Mouse (Mus musculus) ES-Bruce4 (cell line): Measurements from ENCODE around the gene Slc1a3. TPM values are rescaled to one million over a fixed set of nuclear protein-coding genes. Genes with fewer than 3 reads are reported as not detected.
"Not testable (repeated sequence)": the region's sequence is repeated elsewhere in the genome, so short reads cannot be mapped to it uniquely, and the experiment has no call there.

Experiments used
- H3K27ac ChIP-seq: 2 replicates; pipeline ENCODE4 v1.5.1; 2012; ENCODE audit warnings: low read length, inconsistent platforms; ENCODE audit not compliant: insufficient read depth
- H3K27me3 ChIP-seq: 2 replicates; pipeline ENCODE4 v1.6.1; 2012; ENCODE audit warnings: mild to moderate bottlenecking, low read length, inconsistent platforms; ENCODE audit not compliant: control insufficient read depth, poor library complexity, insufficient read depth, severe bottlenecking
- H3K36me3 ChIP-seq: 2 replicates; pipeline ENCODE4 v1.6.1; 2012; ENCODE audit warnings: inconsistent platforms, mild to moderate bottlenecking, low read length, moderate library complexity; ENCODE audit not compliant: control insufficient read depth, poor library complexity, insufficient read depth, severe bottlenecking
- H3K4me1 ChIP-seq: one replicate; pipeline ENCODE4 v1.8.1; 2011; ENCODE audit warnings: low read length; ENCODE audit not compliant: control insufficient read depth, insufficient read depth
- H3K4me3 ChIP-seq: 2 replicates; pipeline ENCODE4 v1.5.1; 2011; ENCODE audit warnings: low read depth, mild to moderate bottlenecking, low read length
- H3K9ac ChIP-seq: 2 replicates; pipeline ENCODE4 v1.6.1; 2012; ENCODE audit warnings: low read depth, mild to moderate bottlenecking, inconsistent platforms; ENCODE audit not compliant: poor library complexity, severe bottlenecking
- H3K9me3 ChIP-seq: replicated peaks from 2 replicates; pipeline ENCODE4 v1.6.1; 2012; ENCODE audit warnings: mild to moderate bottlenecking, low read length, inconsistent platforms; ENCODE audit not compliant: control insufficient read depth, poor library complexity, insufficient read depth, severe bottlenecking
- CTCF ChIP-seq: IDR thresholded peaks from one replicate; pipeline ENCODE4 v1.8.1; 2011; ENCODE audit warnings: low read depth, low read length
- EP300 ChIP-seq: IDR thresholded peaks from 2 replicates; pipeline ENCODE4 v1.6.1; 2011; ENCODE audit warnings: low read depth, low read length; ENCODE audit not compliant: insufficient read depth
- POLR2A ChIP-seq: IDR thresholded peaks from one replicate; pipeline ENCODE4 v1.8.1; 2011; ENCODE audit warnings: low read length; ENCODE audit not compliant: insufficient read depth
- polyA plus RNA-seq: library from polyadenylated mRNA; stranded (reverse); fragments of >200 nt; gene quantifications from 2 replicates; pipeline ENCODE4 v1.2.4, GENCODE M21; 2011; ENCODE audit warnings: low read depth; ENCODE audit not compliant: missing spikeins, insufficient read depth, insufficient read length

The Slc1a3 gene
- polyA plus RNA-seq, 1 experiment, result 21.7 TPM

DNA sequence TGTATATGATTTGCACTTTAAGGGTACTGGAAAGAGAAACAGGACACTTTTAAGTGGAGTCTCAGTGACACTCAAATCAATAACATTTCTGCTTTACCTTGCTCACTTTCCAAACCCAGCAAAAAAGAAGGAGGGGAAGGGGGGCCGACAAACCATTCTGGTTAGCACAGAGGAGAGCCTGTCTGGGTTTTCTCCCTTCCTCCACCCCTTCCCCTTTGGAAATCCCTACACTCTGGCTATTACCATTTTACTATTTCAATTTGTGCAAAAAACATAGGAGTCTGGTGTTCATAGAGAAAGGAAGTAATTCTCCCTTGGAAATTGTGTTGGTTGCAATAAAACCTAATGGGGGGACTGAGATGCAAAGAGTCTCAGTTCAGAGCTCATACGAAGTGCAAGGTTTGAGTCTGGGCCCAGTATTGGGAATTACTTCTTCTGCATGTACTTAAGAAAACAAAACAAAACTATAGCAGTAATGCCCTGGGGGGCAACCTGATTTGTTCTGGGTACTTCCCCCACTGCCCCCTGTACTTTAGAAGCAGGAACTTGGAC lies 1.9 kb upstream of the Slc1a3 start:
- H3K4me3 ChIP-seq, result no peak overlapping the region
- no peaks in the 10 kb centered on the region for H3K27me3 ChIP-seq
- H3K4me1 ChIP-seq, result peaks cover 2% of the 10 kb centered on the region
- no peak overlapping the region for H3K9ac ChIP-seq
- no peaks in the 10 kb centered on the region for H3K36me3 ChIP-seq
- no peak overlapping the region for H3K27ac ChIP-seq
- no peaks in the 10 kb centered on the region for H3K9me3 ChIP-seq
- TF ChIP-seq CTCF (no peak), EP300 (no peak), POLR2A (no peak)

DNA sequence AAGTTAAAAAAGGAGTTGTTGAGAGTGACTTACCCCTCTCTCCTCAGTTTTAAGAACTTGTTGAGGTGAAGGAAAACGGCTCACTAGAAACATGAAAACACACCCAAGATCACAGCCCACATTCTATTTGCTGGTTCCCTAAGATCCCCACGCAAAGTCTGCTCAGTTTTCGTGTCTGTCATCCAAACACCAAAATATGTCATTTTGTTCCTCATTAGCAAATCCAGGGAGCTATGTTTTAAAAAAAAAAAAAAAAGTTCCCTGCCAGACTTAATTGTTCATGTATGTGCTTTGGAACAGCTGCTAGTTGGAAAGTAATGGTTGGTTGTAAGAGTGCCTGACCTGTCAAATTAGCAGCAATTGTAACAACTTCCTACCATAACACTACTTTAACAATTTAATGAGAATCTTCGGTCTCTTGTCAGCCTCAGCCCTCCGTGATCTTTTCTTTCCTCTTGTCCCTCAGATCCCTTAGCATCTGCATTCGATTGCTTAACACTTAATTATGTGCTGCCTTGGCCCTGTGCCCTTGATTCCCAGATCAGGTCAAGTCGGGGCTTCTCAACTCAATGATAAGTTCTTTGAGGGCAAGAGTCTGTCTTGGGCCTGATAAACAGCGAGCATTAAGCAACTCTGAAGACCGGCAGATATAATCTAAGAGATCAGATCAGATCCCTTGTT lies 1.2 kb upstream of the Slc1a3 start:
- H3K9ac ChIP-seq, result no peak overlapping the region
- H3K27ac ChIP-seq, result no peak overlapping the region
- H3K36me3 ChIP-seq, result 0 out of 2 replicates have a peak, but pooled peaks cover 1% of the 10 kb centered on the region
- no peaks in the 10 kb centered on the region for H3K9me3 ChIP-seq
- H3K4me3 ChIP-seq, result no peak overlapping the region
- H3K27me3 ChIP-seq, result no peaks in the 10 kb centered on the region
- H3K4me1 ChIP-seq, result peaks cover 2% of the 10 kb centered on the region
- TF ChIP-seq CTCF, result no peak
- TF ChIP-seq EP300, result no peak
- no peak for TF ChIP-seq POLR2A

DNA sequence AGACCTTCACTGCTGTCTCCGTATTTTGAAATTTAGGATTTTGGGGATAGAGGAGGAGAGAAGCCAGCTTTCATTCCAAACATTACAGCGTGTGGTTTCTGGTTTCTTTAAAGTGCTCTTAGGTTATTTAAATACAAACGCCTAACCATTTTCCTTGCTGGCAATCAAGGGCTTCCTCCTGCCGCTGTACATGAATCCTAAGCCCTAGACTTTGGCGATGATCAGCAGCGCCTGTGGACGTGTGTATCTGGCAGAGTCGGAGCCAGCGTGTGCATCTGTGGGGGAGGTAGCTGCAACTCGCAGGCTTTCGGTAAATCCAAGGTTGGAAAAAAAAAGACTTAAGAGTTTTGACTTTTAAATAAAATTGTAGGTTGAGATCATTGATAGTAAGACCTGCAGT lies 986 bp downstream of the Slc1a3 start:
- Histone ChIP-seq H3K36me3 (peaks cover 11% of the 10 kb centered on the region), H3K4me1 (no peaks in the 10 kb centered on the region), H3K9me3 (no peaks in the 10 kb centered on the region), H3K27ac (no peak overlapping the region), H3K4me3 (peak overlapping the region; percentile 63), H3K27me3 (no peaks in the 10 kb centered on the region), H3K9ac (peak overlapping the region; percentile 78)
- TF ChIP-seq CTCF (no peak), EP300 (no peak), POLR2A (no peak)

- Histone ChIP-seq H3K9ac (no peak overlapping the region), H3K27ac (no peak overlapping the region), H3K9me3 (peaks cover 14% of the 10 kb centered on the region), H3K4me1 (no peaks in the 10 kb centered on the region), H3K4me3 (no peak overlapping the region), H3K36me3 (peaks cover 11% of the 10 kb centered on the region), H3K27me3 (no peaks in the 10 kb centered on the region)
- TF ChIP-seq POLR2A, result no peak
- no peak for TF ChIP-seq CTCF
- TF ChIP-seq EP300, result no peak
These were observed 4.0 kb downstream of the Slc1a3 start for GRCm38 (mm10) chr15:8706613-8707012.

DNA sequence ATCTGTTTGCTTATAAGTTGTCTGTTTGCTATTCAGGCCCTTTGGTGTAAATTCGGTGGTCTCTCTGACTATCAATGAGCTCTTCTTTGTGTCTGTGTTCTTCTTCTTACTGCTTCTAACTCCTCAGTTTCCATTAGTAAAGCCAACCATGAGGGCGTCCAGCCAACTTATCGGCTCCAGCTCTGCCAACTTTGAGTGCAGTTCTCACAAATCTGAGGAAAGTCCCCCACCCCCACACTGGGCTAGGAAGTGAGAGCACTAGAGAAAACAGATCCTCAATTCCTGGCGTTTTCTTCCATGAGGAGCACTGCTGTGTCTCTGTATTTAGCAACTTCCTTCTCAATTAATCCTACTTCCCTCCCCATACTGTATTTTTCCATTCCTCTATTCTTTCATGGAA lies 4.4 kb downstream of the Slc1a3 start:
- H3K9me3 ChIP-seq, result peaks cover 19% of the 10 kb centered on the region
- H3K4me1 ChIP-seq, result no peaks in the 10 kb centered on the region
- no peak overlapping the region for H3K9ac ChIP-seq
- peaks cover 13% of the 10 kb centered on the region for H3K36me3 ChIP-seq
- TF ChIP-seq EP300, result no peak
- TF ChIP-seq POLR2A, result no peak
- no peak for TF ChIP-seq CTCF
- H3K4me3 ChIP-seq, result no peak overlapping the region
- no peak overlapping the region for H3K27ac ChIP-seq
- no peaks in the 10 kb centered on the region for H3K27me3 ChIP-seq

GRCm38 (mm10) chr15:8705560-8705959 lies 5.0 kb downstream of the Slc1a3 start:
- peaks cover 23% of the 10 kb centered on the region for H3K9me3 ChIP-seq
- H3K27me3 ChIP-seq, result not testable (repeated sequence)

More at GRCm38 (mm10) chr15:8705560-8705959, 5.0 kb downstream of the Slc1a3 start:
- H3K9ac ChIP-seq, H3K4me3 ChIP-seq, H3K4me1 ChIP-seq, H3K27ac ChIP-seq: not testable (repeated sequence)
- peaks cover 13% of the 10 kb centered on the region for H3K36me3 ChIP-seq
